Mouse (Mus musculus): ENCODE results near the gene Lars2. TPM values are rescaled to one million over a fixed set of nuclear protein-coding genes. Genes with fewer than 3 reads are reported as not detected.
"Not testable (repeated sequence)": the region's sequence is repeated elsewhere in the genome, so short reads cannot be mapped to it uniquely, and the experiment has no call there.

The Lars2 gene
- total RNA-seq, 1 experiment: 28,940 TPM

DNA sequence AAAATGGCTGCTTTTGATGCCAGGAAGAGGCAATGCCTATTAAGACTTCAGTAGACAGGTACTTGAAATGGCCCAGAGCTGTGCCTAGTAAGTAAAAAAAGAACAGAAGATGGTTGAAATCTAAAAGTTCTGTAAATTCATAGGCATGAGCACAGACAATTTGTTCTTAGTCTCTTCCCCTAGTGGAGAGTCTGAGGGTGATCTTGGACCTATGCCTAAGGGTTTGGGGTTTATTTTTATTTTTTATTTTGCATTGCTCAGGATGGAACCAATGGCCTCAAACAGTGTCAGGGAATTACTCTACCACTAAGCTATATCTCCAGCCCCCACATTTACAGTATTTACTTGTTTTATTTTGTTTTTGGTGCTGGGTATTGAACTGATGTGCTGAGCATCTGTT is 909 bp downstream of the Lars2 start:
- in situ Hi-C loops (cut with MboI; ENCODE audit: low sequenced_read_pairs in 2 of 2, unreplicated experiment in 2 of 2): no loop called here
- peaks cover 5% of the 10 kb centered on the region; the same call in 1 of the 2 replicates for H3K36me3 ChIP-seq (ENCODE audit: control insufficient read depth, insufficient read depth, low read length, poor library complexity, severe bottlenecking)
- H3K27ac ChIP-seq (ENCODE audit: insufficient read depth, low read depth, low read length, poor library complexity, severe bottlenecking): no peak overlapping the region
- peak overlapping the region; percentile 93; the same call in 1 of the 2 replicates for H3K9ac ChIP-seq (ENCODE audit: insufficient read depth, low read depth, low read length, poor library complexity, severe bottlenecking)
- peak overlapping the region; percentile 85 to 90 for H3K4me3 ChIP-seq (ENCODE audit: insufficient read depth in 1 of 2, low read depth in 1 of 2, low read length in 2 of 2, poor library complexity in 1 of 2, severe bottlenecking in 1 of 2)
- peaks cover 0 to 2% of the 10 kb centered on the region in 2 experiments; a peak in 1 of 4 replicates for H3K4me1 ChIP-seq (ENCODE audit: control insufficient read depth in 2 of 2, insufficient read depth in 2 of 2, low read length in 2 of 2, poor library complexity in 1 of 2)
- H3K9me3 ChIP-seq (ENCODE audit: control insufficient read depth, insufficient read depth, low read depth, low read length): no peaks in the 10 kb centered on the region
- TF ChIP-seq HCFC1 (IDR thresholded peaks at IDR 0.05; ENCODE audit: borderline replicate concordance, insufficient read depth, low read length) (no peak), ZC3H11A (IDR thresholded peaks at IDR 0.05; ENCODE audit: borderline replicate concordance, low read depth, low read length) (no peak), CHD2 (IDR thresholded peaks at IDR 0.05; ENCODE audit: low read depth, low read length) (no peak), ZNF384 (IDR thresholded peaks at IDR 0.05; ENCODE audit: low read depth, low read length) (no peak), MAFK (IDR thresholded peaks at IDR 0.05; ENCODE audit: insufficient read depth, low read depth, low read length) (no peak)
- no peak for DNase-seq (ENCODE audit: low read depth, low spot score)

DNA sequence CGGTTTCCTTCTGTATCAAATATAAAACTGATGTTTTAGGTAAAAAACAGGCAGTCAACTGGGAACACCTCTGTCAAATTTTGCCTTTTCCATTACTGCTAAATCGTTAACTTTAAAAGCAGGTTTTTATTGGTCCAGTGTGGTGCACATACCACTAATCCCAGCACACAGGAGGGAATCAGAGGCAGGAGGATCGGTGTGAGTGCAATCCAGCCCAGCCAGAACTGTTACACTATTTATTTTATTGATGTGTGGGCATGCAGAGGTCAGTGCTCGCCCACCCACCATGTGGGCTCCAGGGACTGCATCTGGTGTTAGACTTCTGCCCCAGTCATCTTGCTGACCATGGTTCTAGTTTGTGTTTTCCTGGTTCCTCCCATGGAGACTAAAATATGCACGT is 15.7 kb downstream of the Lars2 start:
- no peak for TF ChIP-seq CHD2 (IDR thresholded peaks at IDR 0.05; ENCODE audit: low read depth, low read length)
- no peak for TF ChIP-seq MAFK (IDR thresholded peaks at IDR 0.05; ENCODE audit: insufficient read depth, low read depth, low read length)
- H3K4me1 ChIP-seq (ENCODE audit: control insufficient read depth in 2 of 2, insufficient read depth in 2 of 2, low read length in 2 of 2, poor library complexity in 1 of 2): no peaks in the 10 kb centered on the region
- H3K9me3 ChIP-seq (ENCODE audit: control insufficient read depth, insufficient read depth, low read depth, low read length): no peaks in the 10 kb centered on the region
- no peak overlapping the region for H3K27ac ChIP-seq (ENCODE audit: insufficient read depth, low read depth, low read length, poor library complexity, severe bottlenecking)
- no peak for DNase-seq (ENCODE audit: low read depth, low spot score)
- no peak overlapping the region for H3K9ac ChIP-seq (ENCODE audit: insufficient read depth, low read depth, low read length, poor library complexity, severe bottlenecking)
- in situ Hi-C loops (cut with MboI; ENCODE audit: low sequenced_read_pairs in 2 of 2, unreplicated experiment in 2 of 2): no loop called here
- H3K4me3 ChIP-seq (ENCODE audit: insufficient read depth in 1 of 2, low read depth in 1 of 2, low read length in 2 of 2, poor library complexity in 1 of 2, severe bottlenecking in 1 of 2): no peak overlapping the region
- peaks cover 2% of the 10 kb centered on the region; the same call in 1 of the 2 replicates for H3K36me3 ChIP-seq (ENCODE audit: control insufficient read depth, insufficient read depth, low read length, poor library complexity, severe bottlenecking)

DNA sequence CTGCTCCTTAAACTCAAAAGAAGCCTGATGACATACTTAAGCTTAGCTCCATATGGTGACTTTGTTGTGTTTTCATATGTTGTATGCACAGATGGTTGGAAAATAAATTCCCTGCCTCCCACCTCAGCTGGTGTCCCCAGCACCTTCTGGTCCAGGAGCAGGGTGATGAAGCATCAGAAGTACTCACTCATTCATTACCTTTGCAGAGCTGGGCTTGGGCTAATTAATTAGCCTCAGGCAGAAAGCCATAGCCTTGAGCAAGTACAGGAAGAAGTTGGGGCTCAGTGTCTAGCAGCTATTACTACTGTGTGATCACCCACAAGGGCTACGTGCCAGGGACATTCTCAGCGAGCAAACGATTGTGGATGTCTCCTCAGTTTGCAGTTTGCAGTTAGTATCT is 18.0 kb downstream of the Lars2 start:
- TF ChIP-seq MAFK (IDR thresholded peaks at IDR 0.05; ENCODE audit: insufficient read depth, low read depth, low read length): no peak
- no peak for TF ChIP-seq ZC3H11A (IDR thresholded peaks at IDR 0.05; ENCODE audit: borderline replicate concordance, low read depth, low read length)
- TF ChIP-seq HCFC1 (IDR thresholded peaks at IDR 0.05; ENCODE audit: borderline replicate concordance, insufficient read depth, low read length): no peak
- no peak for TF ChIP-seq ZNF384 (IDR thresholded peaks at IDR 0.05; ENCODE audit: low read depth, low read length)
- Histone ChIP-seq H3K36me3 (ENCODE audit: control insufficient read depth, insufficient read depth, low read length, poor library complexity, severe bottlenecking) (peaks cover 2% of the 10 kb centered on the region; the same call in 1 of the 2 replicates), H3K27ac (ENCODE audit: insufficient read depth, low read depth, low read length, poor library complexity, severe bottlenecking) (no peak overlapping the region), H3K9me3 (ENCODE audit: control insufficient read depth, insufficient read depth, low read depth, low read length) (no peaks in the 10 kb centered on the region), H3K4me1 (ENCODE audit: control insufficient read depth in 2 of 2, insufficient read depth in 2 of 2, low read length in 2 of 2, poor library complexity in 1 of 2) (no peaks in the 10 kb centered on the region), H3K9ac (ENCODE audit: insufficient read depth, low read depth, low read length, poor library complexity, severe bottlenecking) (no peak overlapping the region), H3K4me3 (ENCODE audit: insufficient read depth in 1 of 2, low read depth in 1 of 2, low read length in 2 of 2, poor library complexity in 1 of 2, severe bottlenecking in 1 of 2) (no peak overlapping the region)
- in situ Hi-C loops (cut with MboI; ENCODE audit: low sequenced_read_pairs in 2 of 2, unreplicated experiment in 2 of 2): no loop called here
- DNase-seq (ENCODE audit: low read depth, low spot score): no peak

DNA sequence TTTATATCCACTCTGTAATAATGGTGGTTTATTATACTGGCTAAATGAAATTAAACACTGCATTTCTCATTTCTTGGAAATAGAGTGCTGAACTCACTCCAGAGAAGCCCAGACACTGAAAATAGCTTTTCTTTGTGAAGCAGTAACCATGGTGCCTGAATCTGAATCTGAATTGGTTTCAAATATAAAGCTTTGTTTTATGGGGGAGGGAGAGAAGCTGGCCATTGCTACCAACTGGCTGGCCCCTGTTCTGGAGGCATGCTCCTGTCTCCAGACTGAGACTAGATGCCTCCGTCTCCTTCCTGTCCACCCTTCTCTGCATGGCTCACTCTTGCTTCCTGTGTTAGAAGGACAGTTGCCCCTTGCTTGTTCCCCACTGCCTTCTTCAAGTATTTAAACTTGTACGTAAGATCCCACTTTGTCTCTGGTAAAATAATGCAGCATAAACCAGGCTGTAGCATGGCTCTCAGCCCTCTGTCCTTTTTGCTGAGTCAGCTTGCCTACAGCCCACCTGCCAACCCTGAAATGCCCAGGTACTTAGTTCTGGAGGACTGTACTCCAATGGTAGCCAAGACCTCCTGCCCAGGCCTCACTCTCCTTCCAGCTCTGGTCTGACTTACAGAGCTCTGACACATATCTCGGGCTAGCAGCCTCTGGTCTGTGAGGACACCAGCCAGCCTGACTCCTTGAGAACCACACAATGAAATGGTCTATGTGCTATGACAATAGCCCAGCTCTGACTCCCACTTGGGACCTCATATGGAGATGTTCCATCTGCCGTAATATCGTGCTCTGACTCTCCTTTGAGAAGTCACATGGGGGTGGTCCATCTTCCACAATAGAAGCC is 18.8 kb downstream of the Lars2 start:
- TF ChIP-seq CHD2 (IDR thresholded peaks at IDR 0.05; ENCODE audit: low read depth, low read length) (no peak), MAFK (IDR thresholded peaks at IDR 0.05; ENCODE audit: insufficient read depth, low read depth, low read length) (peak; percentile 82)
- Histone ChIP-seq H3K4me3 (ENCODE audit: insufficient read depth in 1 of 2, low read depth in 1 of 2, low read length in 2 of 2, poor library complexity in 1 of 2, severe bottlenecking in 1 of 2) (no peak overlapping the region), H3K36me3 (ENCODE audit: control insufficient read depth, insufficient read depth, low read length, poor library complexity, severe bottlenecking) (no peaks in the 10 kb centered on the region), H3K27ac (ENCODE audit: insufficient read depth, low read depth, low read length, poor library complexity, severe bottlenecking) (no peak overlapping the region), H3K9me3 (ENCODE audit: control insufficient read depth, insufficient read depth, low read depth, low read length) (no peaks in the 10 kb centered on the region), H3K9ac (ENCODE audit: insufficient read depth, low read depth, low read length, poor library complexity, severe bottlenecking) (no peak overlapping the region), H3K4me1 (ENCODE audit: control insufficient read depth in 2 of 2, insufficient read depth in 2 of 2, low read length in 2 of 2, poor library complexity in 1 of 2) (no peaks in the 10 kb centered on the region)
- DNase-seq (ENCODE audit: low read depth, low spot score): no peak
- in situ Hi-C loops (cut with MboI; ENCODE audit: low sequenced_read_pairs in 2 of 2, unreplicated experiment in 2 of 2): no loop called here

DNA sequence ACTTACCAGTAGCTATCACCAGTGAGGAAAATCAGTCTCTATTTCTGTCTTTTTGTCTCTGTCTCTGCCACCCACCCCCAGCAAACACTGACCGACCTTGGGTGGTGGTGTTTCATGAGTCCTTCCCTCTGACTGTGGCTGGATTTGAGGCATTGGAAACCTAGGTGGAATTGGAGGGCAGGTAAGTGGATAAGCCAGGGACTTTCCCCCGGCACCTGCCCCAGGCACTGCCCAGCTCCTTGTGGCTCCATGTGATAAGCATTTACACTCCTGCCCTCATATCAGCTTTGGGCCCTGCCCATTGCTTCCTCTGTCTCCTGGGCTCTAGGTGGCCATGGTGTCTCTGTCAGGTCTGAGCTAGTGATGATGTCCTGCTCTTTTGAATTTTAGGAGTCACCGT is 19.6 kb downstream of the Lars2 start:
- Histone ChIP-seq H3K9me3 (ENCODE audit: control insufficient read depth, insufficient read depth, low read depth, low read length) (no peaks in the 10 kb centered on the region), H3K27ac (ENCODE audit: insufficient read depth, low read depth, low read length, poor library complexity, severe bottlenecking) (no peak overlapping the region), H3K4me3 (ENCODE audit: insufficient read depth in 1 of 2, low read depth in 1 of 2, low read length in 2 of 2, poor library complexity in 1 of 2, severe bottlenecking in 1 of 2) (no peak overlapping the region), H3K36me3 (ENCODE audit: control insufficient read depth, insufficient read depth, low read length, poor library complexity, severe bottlenecking) (no peaks in the 10 kb centered on the region), H3K4me1 (ENCODE audit: control insufficient read depth in 2 of 2, insufficient read depth in 2 of 2, low read length in 2 of 2, poor library complexity in 1 of 2) (no peaks in the 10 kb centered on the region), H3K9ac (ENCODE audit: insufficient read depth, low read depth, low read length, poor library complexity, severe bottlenecking) (no peak overlapping the region)
- TF ChIP-seq ZNF384 (IDR thresholded peaks at IDR 0.05; ENCODE audit: low read depth, low read length) (no peak), ZC3H11A (IDR thresholded peaks at IDR 0.05; ENCODE audit: borderline replicate concordance, low read depth, low read length) (no peak), CHD2 (IDR thresholded peaks at IDR 0.05; ENCODE audit: low read depth, low read length) (no peak), HCFC1 (IDR thresholded peaks at IDR 0.05; ENCODE audit: borderline replicate concordance, insufficient read depth, low read length) (no peak), MAFK (IDR thresholded peaks at IDR 0.05; ENCODE audit: insufficient read depth, low read depth, low read length) (no peak)
- in situ Hi-C loops (cut with MboI; ENCODE audit: low sequenced_read_pairs in 2 of 2, unreplicated experiment in 2 of 2): no loop called here
- no peak for DNase-seq (ENCODE audit: low read depth, low spot score)

DNA sequence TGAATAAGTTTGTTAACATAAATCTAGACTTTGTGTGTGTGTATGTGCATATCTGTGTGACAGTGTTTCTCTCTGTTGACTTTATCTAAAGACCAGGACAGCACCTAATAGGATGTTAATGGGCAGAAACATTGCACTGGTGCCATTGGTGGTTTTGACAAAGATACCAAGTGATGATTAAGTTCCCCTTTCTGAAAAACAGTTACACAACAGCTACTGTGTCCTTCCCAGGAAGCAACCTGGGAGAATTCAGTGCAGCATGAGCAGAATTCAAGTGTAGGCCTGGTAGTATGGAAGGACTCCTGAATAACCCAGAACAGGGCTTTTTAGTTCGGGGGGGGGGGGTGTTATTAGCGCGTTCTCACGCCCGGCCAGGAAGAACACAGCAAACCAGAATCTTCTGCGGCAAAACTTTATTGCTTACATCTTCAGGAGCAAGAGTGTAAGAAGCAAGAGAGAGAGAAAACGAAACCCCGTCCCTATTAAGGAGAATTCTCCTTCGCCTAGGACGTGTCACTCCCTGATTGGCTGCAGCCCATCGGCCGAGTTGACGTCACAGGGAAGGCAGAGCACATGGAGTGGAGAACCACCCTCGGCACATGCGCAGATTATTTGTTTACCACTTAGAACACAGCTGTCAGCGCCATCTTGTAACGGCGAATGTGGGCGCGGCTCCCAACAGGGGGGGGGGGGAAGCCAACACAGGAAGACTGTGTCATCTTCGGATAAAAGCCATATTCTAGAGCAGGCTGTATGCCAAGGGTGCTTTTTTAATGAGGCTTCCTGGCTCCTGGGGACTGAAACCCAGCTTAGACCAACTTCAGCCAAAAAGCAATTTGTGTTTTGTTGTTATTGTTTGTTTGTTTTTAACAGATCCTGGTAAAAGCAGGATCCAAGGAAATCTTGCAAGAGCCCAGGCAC is 21.6 kb downstream of the Lars2 start:
- DNase-seq (ENCODE audit: low read depth, low spot score); H3K9me3 ChIP-seq (ENCODE audit: control insufficient read depth, insufficient read depth, low read depth, low read length); H3K36me3 ChIP-seq (ENCODE audit: control insufficient read depth, insufficient read depth, low read length, poor library complexity, severe bottlenecking); H3K4me3 ChIP-seq (ENCODE audit: insufficient read depth in 1 of 2, low read depth in 1 of 2, low read length in 2 of 2, poor library complexity in 1 of 2, severe bottlenecking in 1 of 2); H3K9ac ChIP-seq (ENCODE audit: insufficient read depth, low read depth, low read length, poor library complexity, severe bottlenecking); H3K27ac ChIP-seq (ENCODE audit: insufficient read depth, low read depth, low read length, poor library complexity, severe bottlenecking); H3K4me1 ChIP-seq (ENCODE audit: control insufficient read depth in 2 of 2, insufficient read depth in 2 of 2, low read length in 2 of 2, poor library complexity in 1 of 2); in situ Hi-C loops (cut with MboI; ENCODE audit: low sequenced_read_pairs in 2 of 2, unreplicated experiment in 2 of 2): not testable (repeated sequence)
